Mouse (Mus musculus): ENCODE measurements around the gene Smarcc1.

DNA sequence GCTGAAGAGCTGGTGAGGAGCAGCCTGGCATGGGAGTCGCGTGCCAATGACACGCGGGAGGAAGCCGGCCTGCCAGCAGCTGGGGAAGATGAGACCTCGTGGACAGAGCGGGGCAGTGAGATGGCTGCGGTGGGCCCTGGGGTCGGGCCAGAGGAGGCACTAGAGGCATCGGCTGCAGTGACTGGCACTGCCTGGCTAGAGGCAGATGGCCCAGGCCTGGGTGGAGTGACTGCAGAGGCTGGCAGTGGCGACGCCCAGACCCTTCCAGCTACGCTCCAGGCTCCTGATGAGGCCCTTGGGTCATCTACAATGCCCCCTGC lies 128.8 kb downstream of the Smarcc1 start:
- no peak for TF ChIP-seq BHLHE40 (IDR thresholded peaks at IDR 0.05; ENCODE audit: low read depth, low read length)
- no peak for TF ChIP-seq CTCF (conservative IDR thresholded peaks at IDR 0.05 in 1 of 2, IDR thresholded peaks at IDR 0.05 in 1 of 2; ENCODE audit: low read depth in 2 of 2, low read length in 2 of 2)
- TF ChIP-seq ZMIZ1 (IDR thresholded peaks at IDR 0.05; ENCODE audit: low read depth, low read length), result no peak
- no peak for TF ChIP-seq GABPA (IDR thresholded peaks at IDR 0.05; ENCODE audit: insufficient replicate concordance, low read depth, low read length)
- TF ChIP-seq EP300 (IDR thresholded peaks at IDR 0.05; ENCODE audit: low read length), result no peak
- TF ChIP-seq MAZ (IDR thresholded peaks at IDR 0.05; ENCODE audit: low read depth, low read length), result no peak
